Mouse (Mus musculus) intestine, postnatal 0 days (tissue): ENCODE results near the gene Itga2. TPM values are rescaled to one million over a fixed set of nuclear protein-coding genes. Genes with fewer than 3 reads are reported as not detected.

Source experiments
- ATAC-seq: fragments of 200-750 bp; cut with Nextera tagmentation; 2 replicates; pipeline ENCODE4 v1.8.0; 2017; ENCODE audit warnings: mild to moderate bottlenecking, moderate TSS enrichment, moderate library complexity
- H3K27ac ChIP-seq: fragments of 300-500 bp; sonication (generic); 2 replicates; pipeline ENCODE4 v1.5.1; 2014; ENCODE audit warnings: mild to moderate bottlenecking, low read depth, low read length, moderate library complexity
- H3K27me3 ChIP-seq: fragments of 300-500 bp; sonication (generic); replicated peaks from 2 replicates; pipeline ENCODE4 v1.6.1; 2014; ENCODE audit warnings: low read length, mixed read lengths; ENCODE audit not compliant: control insufficient read depth, insufficient read depth
- H3K36me3 ChIP-seq: fragments of 300-500 bp; sonication (generic); 2 replicates; pipeline ENCODE4 v1.6.1; 2014; ENCODE audit warnings: mild to moderate bottlenecking, moderate library complexity; ENCODE audit not compliant: control insufficient read depth, insufficient read depth
- H3K4me1 ChIP-seq: fragments of 300-500 bp; sonication (generic); replicated peaks from 2 replicates; pipeline ENCODE4 v1.6.1; 2014; ENCODE audit warnings: antibody characterized with exemption, low read length, mixed read lengths; ENCODE audit not compliant: control insufficient read depth, insufficient read depth
- H3K4me2 ChIP-seq: fragments of 300-500 bp; sonication (generic); replicated peaks from 2 replicates; pipeline ENCODE4 v1.6.1; 2014; ENCODE audit warnings: low read depth, mild to moderate bottlenecking, moderate library complexity
- H3K4me3 ChIP-seq: fragments of 300-500 bp; sonication (generic); 2 replicates; pipeline ENCODE4 v1.5.1; 2014; ENCODE audit warnings: low read depth, low read length
- H3K9ac ChIP-seq: fragments of 300-500 bp; sonication (generic); 2 replicates; pipeline ENCODE4 v1.6.1; 2014; ENCODE audit warnings: mild to moderate bottlenecking, low read depth, low read length
- H3K9me3 ChIP-seq: fragments of 300-500 bp; sonication (generic); 2 replicates; pipeline ENCODE4 v1.6.1; 2016; ENCODE audit warnings: mixed run types; ENCODE audit not compliant: control insufficient read depth
- CTCF ChIP-seq: sonication (generic); IDR thresholded peaks from 2 replicates; pipeline ENCODE4 v1.5.1; 2016; ENCODE audit warnings: low read depth, mild to moderate bottlenecking, control low read depth, antibody characterized with exemption, moderate library complexity
- WGBS: fragments of 180-500 bp; shearing (Covaris S2); extraction: QIAGEN DNeasy Blood & Tissue Kit; methylation state at CpG from one replicate; pipeline ENCODE4 v1.1.7; 2014; 5-methylcytosine and 5-hydroxymethylcytosine counted together
- polyA plus RNA-seq: library from polyadenylated mRNA; unstranded; fragments of >200 nt; fragmentation: Nextera tagmentation; extraction: Ambion mirVana; gene quantifications from 2 replicates; pipeline ENCODE4 v1.2.1, GENCODE M21; 2015

Itga2 gene
- polyA plus RNA-seq, 1 experiment from 2014 or later = 4.8 TPM

DNA sequence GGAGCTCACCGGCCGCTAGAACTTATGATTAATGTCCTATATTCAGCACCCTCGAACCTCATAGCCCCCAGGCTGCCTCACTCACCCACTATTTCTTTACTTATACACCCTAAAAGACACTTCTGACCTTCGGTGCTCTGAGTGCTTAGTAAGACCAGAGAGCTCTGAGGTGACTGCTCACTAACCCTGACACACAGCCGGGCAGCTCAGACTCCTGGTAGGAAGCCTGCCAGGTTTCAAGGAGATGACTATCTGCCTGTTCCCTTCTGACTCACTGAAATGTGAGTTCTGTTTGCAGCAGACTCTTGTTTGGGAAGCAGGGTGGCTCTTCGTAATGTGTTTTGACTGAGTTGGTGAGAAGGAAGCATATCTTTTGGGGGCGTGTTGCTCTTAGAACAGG lies 1.6 kb upstream of the Itga2 start:
- no peak overlapping the region for H3K9ac ChIP-seq
- 0 out of 2 replicates have a peak, but pooled peaks cover 2% of the 10 kb centered on the region for H3K4me1 ChIP-seq
- H3K27ac ChIP-seq = no peak overlapping the region
- 80% methylated on average over 7 of the region's 7 CpGs for WGBS
- no peak for ATAC-seq
- no peak for TF ChIP-seq CTCF
- H3K4me3 ChIP-seq = no peak overlapping the region
- H3K36me3 ChIP-seq = no peaks in the 10 kb centered on the region
- H3K4me2 ChIP-seq = no peak overlapping the region
- H3K9me3 ChIP-seq = no peaks in the 10 kb centered on the region
- no peaks in the 10 kb centered on the region for H3K27me3 ChIP-seq

GRCm38 (mm10) chr13:114930996-114931649 lies 777 bp downstream of the Itga2 start:
- no peak for TF ChIP-seq CTCF
- Histone ChIP-seq H3K9me3 (no peaks in the 10 kb centered on the region), H3K4me2 (peak overlapping the region; percentile 89), H3K4me1 (0 out of 2 replicates have a peak, but pooled peaks cover 6% of the 10 kb centered on the region), H3K27ac (no peak overlapping the region), H3K27me3 (no peaks in the 10 kb centered on the region), H3K4me3 (peak overlapping the region; percentile 58), H3K9ac (peak overlapping the region; percentile 45), H3K36me3 (no peaks in the 10 kb centered on the region)
- peak; percentile 52; the same call in 1 of the 2 replicates for ATAC-seq
- 1% methylated on average over 10 of the region's 10 CpGs for WGBS

DNA sequence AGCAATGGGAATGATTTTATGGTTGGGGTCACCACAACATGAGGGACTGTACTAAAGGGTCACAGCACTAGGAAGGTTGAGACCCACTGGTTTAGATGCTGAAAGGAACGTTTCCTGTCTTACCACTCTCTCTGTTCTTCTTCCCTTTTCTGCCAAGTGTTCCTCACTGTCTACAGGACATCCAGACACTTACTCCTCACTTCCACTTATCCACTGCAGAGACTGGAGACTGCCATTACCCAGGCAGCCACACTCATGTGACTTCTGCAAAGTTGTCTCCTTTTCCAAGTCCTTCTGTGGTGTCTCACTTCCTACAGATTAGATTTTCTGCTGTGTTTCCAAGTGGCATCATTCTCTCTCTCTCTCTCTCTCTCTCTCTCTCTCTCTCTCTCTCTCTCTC lies 7.1 kb downstream of the Itga2 start:
- Histone ChIP-seq H3K27me3 (no peaks in the 10 kb centered on the region), H3K9ac (no peak overlapping the region), H3K4me2 (no peak overlapping the region), H3K4me1 (0 out of 2 replicates have a peak, but pooled peaks cover 4% of the 10 kb centered on the region), H3K36me3 (no peaks in the 10 kb centered on the region), H3K9me3 (peaks cover 2% of the 10 kb centered on the region; the same call in 1 of the 2 replicates), H3K4me3 (no peak overlapping the region), H3K27ac (no peak overlapping the region)
- ATAC-seq = no peak
- no peak for TF ChIP-seq CTCF
- WGBS = 79% methylated on average over 1 of the region's 1 CpGs

- no peak overlapping the region for H3K4me3 ChIP-seq
- H3K27ac ChIP-seq = peak overlapping the region; percentile 41; the same call in 1 of the 2 replicates
- WGBS = 19% methylated on average over 9 of the region's 9 CpGs
- 0 out of 2 replicates have a peak, but pooled peaks cover 4% of the 10 kb centered on the region for H3K4me1 ChIP-seq
- H3K9me3 ChIP-seq = peaks cover 3% of the 10 kb centered on the region; the same call in 1 of the 2 replicates
- peak overlapping the region; percentile 48 for H3K4me2 ChIP-seq
- no peaks in the 10 kb centered on the region for H3K36me3 ChIP-seq
- H3K9ac ChIP-seq = peak overlapping the region; percentile 26; the same call in 1 of the 2 replicates
- peak; percentile 70 for ATAC-seq
- peak; percentile 44 for TF ChIP-seq CTCF
- H3K27me3 ChIP-seq = no peaks in the 10 kb centered on the region
Observed at GRCm38 (mm10) chr13:114923331-114923730, 8.6 kb downstream of the Itga2 start.

GRCm38 (mm10) chr13:114915767-114916166 lies 16.1 kb downstream of the Itga2 start:
- WGBS = 41% methylated on average over 5 of the region's 5 CpGs
- no peak overlapping the region for H3K4me3 ChIP-seq

DNA sequence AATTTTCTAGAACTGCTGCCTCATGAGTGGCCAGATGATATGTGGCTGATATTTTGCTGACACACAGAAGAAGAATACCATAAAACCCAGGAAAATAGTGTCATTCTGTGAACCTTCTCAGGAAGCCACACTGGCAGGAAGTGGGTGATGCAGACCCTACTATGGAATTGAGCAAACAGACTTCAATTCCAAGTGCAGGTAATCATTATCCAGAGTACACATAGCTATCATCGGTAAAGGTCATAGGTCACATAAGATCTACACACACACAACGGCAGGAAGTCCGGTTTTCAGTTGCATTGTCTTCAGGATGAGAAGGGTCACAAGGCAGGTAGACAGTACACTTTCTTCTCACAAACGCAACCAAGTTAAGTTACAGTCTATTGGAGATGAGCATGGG lies 16.9 kb downstream of the Itga2 start:
- TF ChIP-seq CTCF = no peak
- peak overlapping the region; percentile 29 for H3K27ac ChIP-seq
- peak; percentile 83 for ATAC-seq
- WGBS = 33% methylated on average over 4 of the region's 4 CpGs
- peaks cover 8% of the 10 kb centered on the region; the same call in 1 of the 2 replicates for H3K4me1 ChIP-seq
- no peak overlapping the region for H3K4me3 ChIP-seq
- H3K4me2 ChIP-seq = peak overlapping the region; percentile 17; the same call in 1 of the 2 replicates
- H3K36me3 ChIP-seq = no peaks in the 10 kb centered on the region; the same call in 1 of the 2 replicates
- peaks cover 2% of the 10 kb centered on the region; the same call in 1 of the 2 replicates for H3K9me3 ChIP-seq
- no peaks in the 10 kb centered on the region for H3K27me3 ChIP-seq
- no peak overlapping the region for H3K9ac ChIP-seq

More at GRCm38 (mm10) chr13:114915767-114916166, 16.1 kb downstream of the Itga2 start:
- H3K27me3 ChIP-seq = no peaks in the 10 kb centered on the region
- peaks cover 3% of the 10 kb centered on the region; the same call in 1 of the 2 replicates for H3K9me3 ChIP-seq
- no peak for ATAC-seq
- H3K9ac ChIP-seq = no peak overlapping the region
- H3K27ac ChIP-seq = no peak overlapping the region; the same call in 1 of the 2 replicates
- TF ChIP-seq CTCF = no peak
- no peaks in the 10 kb centered on the region; the same call in 1 of the 2 replicates for H3K36me3 ChIP-seq
- H3K4me2 ChIP-seq = no peak overlapping the region
- peaks cover 8% of the 10 kb centered on the region; the same call in 1 of the 2 replicates for H3K4me1 ChIP-seq
